Mouse (Mus musculus) embryonic facial prominence, embryonic 11.5 days (tissue): Measurements from ENCODE around the gene Ascl4. TPM values are rescaled to one million over a fixed set of nuclear protein-coding genes. Genes with fewer than 3 reads are reported as not detected.

Experiments
- ATAC-seq: fragments of 200-750 bp; cut with Nextera tagmentation; replicated peaks from 2 replicates; pipeline ENCODE4 v1.8.0; 2017; ENCODE audit warnings: low read depth; ENCODE audit not compliant: insufficient number of reproducible peaks, low FRiP score, low TSS enrichment
- DNase-seq: peaks from one replicate; pipeline ENCODE4 v3.0.0-alpha.2; 2015; ENCODE audit warnings: low spot score
- H3K27ac ChIP-seq: fragments of 300-500 bp; sonication (generic); replicated peaks from 2 replicates; pipeline ENCODE4 v1.5.1; 2014; ENCODE audit warnings: mild to moderate bottlenecking, low read depth, low read length, control low read depth
- H3K27me3 ChIP-seq: fragments of 300-500 bp; sonication (generic); 2 replicates; pipeline ENCODE4 v1.6.1; 2014; ENCODE audit warnings: mild to moderate bottlenecking, low read length, moderate library complexity, mixed read lengths; ENCODE audit not compliant: control insufficient read depth, insufficient read depth
- H3K36me3 ChIP-seq: fragments of 300-500 bp; sonication (generic); replicated peaks from 2 replicates; pipeline ENCODE4 v1.6.1; 2014; ENCODE audit warnings: low read depth, mild to moderate bottlenecking, low read length, moderate library complexity, mixed read lengths; ENCODE audit not compliant: control insufficient read depth, insufficient read depth
- H3K4me1 ChIP-seq: fragments of 300-500 bp; sonication (generic); 2 replicates; pipeline ENCODE4 v1.6.1; 2014; ENCODE audit warnings: low read length, mixed read lengths; ENCODE audit not compliant: control insufficient read depth, insufficient read depth
- H3K4me2 ChIP-seq: fragments of 300-500 bp; sonication (generic); 2 replicates; pipeline ENCODE4 v1.6.1; 2014; ENCODE audit warnings: low read depth, mild to moderate bottlenecking, control low read depth, low read length, moderate library complexity
- H3K4me3 ChIP-seq: fragments of 300-500 bp; sonication (generic); 2 replicates; pipeline ENCODE4 v1.5.1; 2014; ENCODE audit warnings: low read depth, low read length, control low read depth
- H3K9ac ChIP-seq: fragments of 300-500 bp; sonication (generic); replicated peaks from 2 replicates; pipeline ENCODE4 v1.6.1; 2014; ENCODE audit warnings: mild to moderate bottlenecking, control low read depth, low read length
- H3K9me3 ChIP-seq: fragments of 300-500 bp; sonication (generic); replicated peaks from 2 replicates; pipeline ENCODE4 v1.6.1; 2016; ENCODE audit warnings: mild to moderate bottlenecking, low read length, inconsistent platforms, mixed read lengths; ENCODE audit not compliant: control insufficient read depth
- WGBS: fragments of 180-500 bp; shearing (Covaris S2); extraction: QIAGEN DNeasy Blood & Tissue Kit; methylation state at CpG from one replicate; pipeline ENCODE4 v1.1.7; 2014; 5-methylcytosine and 5-hydroxymethylcytosine counted together
- polyA plus RNA-seq: library from polyadenylated mRNA; unstranded; fragments of >200 nt; fragmentation: Nextera tagmentation; extraction: Ambion mirVana; gene quantifications from 2 replicates; pipeline ENCODE4 v1.2.1, GENCODE M21; 2014

Gene Ascl4
- polyA plus RNA-seq: 0.47 and 0.50 TPM in 2 replicates

DNA sequence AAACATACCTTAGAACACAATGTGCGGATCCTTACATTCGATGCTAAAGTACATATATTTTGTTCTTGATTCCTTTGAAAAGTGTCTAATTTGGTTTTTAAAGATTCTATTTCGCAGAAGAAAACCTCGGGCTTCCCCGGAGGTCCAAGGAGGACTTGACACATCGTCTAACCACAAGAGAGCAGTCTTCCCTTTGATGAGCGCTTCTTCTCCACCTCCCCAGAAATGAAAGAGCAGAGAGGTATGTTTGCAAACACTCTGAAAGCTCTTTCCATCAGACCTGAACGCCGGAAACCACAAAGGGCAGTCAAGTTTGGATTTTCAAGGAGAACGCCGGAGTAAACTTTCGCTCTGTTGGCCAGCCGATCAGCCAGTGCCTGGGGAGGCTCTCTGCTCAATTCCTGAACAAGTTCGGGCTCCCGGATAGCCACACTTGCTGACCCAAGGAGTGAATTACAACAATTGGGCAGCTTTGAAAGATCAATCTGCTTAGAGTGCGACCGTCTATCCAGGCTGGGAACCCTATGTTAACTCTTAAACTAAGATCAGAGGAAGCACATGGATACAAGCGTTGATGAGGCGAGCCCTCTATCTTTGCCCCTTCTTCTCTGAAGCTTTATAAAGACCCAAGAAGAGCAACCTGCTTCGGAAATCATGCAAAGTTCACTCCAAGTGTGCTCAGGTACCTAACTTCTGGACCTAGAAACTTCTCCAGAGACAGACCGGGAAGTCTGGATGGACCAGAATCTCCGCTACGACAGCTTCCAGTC lies at the start of gene Ascl4:
TSS of gene Ascl4 (plus strand) at position 6 of the 770 bp plus-strand sequence.
- ATAC-seq (no peak), DNase-seq (peak; percentile 29)
- Histone ChIP-seq H3K36me3 (no peaks in the 10 kb centered on the region), H3K4me2 (peak within 1 kb of the TSS; percentile 95), H3K4me1 (no peaks in the 10 kb centered on the region; the same call in 1 of the 2 replicates), H3K27me3 (peaks cover 4% of the 10 kb centered on the region), H3K9ac (peak within 1 kb of the TSS; percentile 54), H3K9me3 (no peaks in the 10 kb centered on the region), H3K27ac (no peak within 1 kb of the TSS), H3K4me3 (peak within 1 kb of the TSS; percentile 52)
- WGBS: 2% methylated on average over 23 of the region's 23 CpGs

- no peaks in the 10 kb centered on the region for H3K27me3 ChIP-seq
- no peak overlapping the region for H3K4me2 ChIP-seq
- H3K4me3 ChIP-seq: no peak overlapping the region
- peaks cover 12% of the 10 kb centered on the region for H3K36me3 ChIP-seq
- no peak overlapping the region for H3K9ac ChIP-seq
- H3K4me1 ChIP-seq: no peaks in the 10 kb centered on the region
- ATAC-seq (no peak), DNase-seq (no peak)
- no peaks in the 10 kb centered on the region for H3K9me3 ChIP-seq
- H3K27ac ChIP-seq: no peak overlapping the region
- whole genome bisulfite sequencing: 93% methylated on average over 8 of the region's 8 CpGs
Measured at GRCm38 (mm10) chr10:85879886-85880486, 47.5 kb upstream of the Ascl4 start.

- 0% methylated on average over 54 of the region's 90 CpGs for WGBS
- Histone ChIP-seq H3K4me1 (no peaks in the 10 kb centered on the region), H3K9me3 (no peaks in the 10 kb centered on the region), H3K27me3 (no peaks in the 10 kb centered on the region), H3K36me3 (no peaks in the 10 kb centered on the region; the same call in 1 of the 2 replicates), H3K9ac (peak within 1 kb of the TSS; percentile 85), H3K4me2 (peak within 1 kb of the TSS; percentile 68), H3K4me3 (peak within 1 kb of the TSS; percentile 72), H3K27ac (peak within 1 kb of the TSS; percentile 42)
- peak; percentile 99 for DNase-seq
- peak; percentile 99 for ATAC-seq
Measured at GRCm38 (mm10) chr10:85916498-85917309, 10.8 kb upstream of the Ascl4 start, which contains the start of gene Prdm4. Gene Prdm4 (minus strand): TSS chr10:85917142.

DNA sequence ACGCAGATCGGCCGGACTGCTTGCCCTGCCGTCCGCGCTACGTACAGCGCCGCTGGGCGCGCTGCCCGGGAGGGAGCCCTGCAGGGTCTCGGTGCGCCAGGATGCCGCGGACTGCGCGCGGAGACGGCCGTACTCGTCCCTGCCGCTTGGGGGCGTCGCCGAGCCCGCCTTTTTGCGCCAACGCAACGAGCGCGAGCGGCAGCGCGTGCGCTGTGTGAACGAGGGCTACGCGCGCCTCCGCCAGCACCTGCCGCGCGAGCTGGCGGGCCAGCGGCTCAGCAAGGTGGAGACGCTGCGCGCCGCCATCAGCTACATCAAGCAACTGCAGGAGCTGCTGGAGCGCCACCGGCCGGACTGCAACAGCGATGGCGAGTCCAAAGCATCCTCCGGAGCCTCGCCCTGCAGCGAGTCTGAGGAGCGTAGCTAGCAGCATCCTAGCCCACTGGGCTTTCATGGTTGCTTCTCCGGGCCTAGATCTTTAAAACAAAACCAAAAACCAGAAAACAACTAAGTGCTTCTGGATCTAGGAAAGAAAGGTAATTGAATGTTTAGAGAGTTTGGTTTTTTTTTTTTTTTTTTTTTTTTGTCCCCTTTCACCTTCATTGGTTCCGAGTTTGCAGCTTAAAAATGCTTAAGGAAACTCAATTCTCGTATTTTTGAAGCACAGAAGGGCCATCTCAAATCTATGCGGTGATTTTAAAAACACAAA lies 1.2 kb downstream of the Ascl4 start:
- WGBS: 2% methylated on average over 63 of the region's 63 CpGs
- Histone ChIP-seq H3K4me2 (peak overlapping the region; percentile 95), H3K4me1 (no peaks in the 10 kb centered on the region; the same call in 1 of the 2 replicates), H3K36me3 (no peaks in the 10 kb centered on the region), H3K4me3 (peak overlapping the region; percentile 52), H3K27me3 (peaks cover 4% of the 10 kb centered on the region), H3K9me3 (no peaks in the 10 kb centered on the region), H3K27ac (no peak overlapping the region), H3K9ac (peak overlapping the region; percentile 54)
- DNase-seq (peak; percentile 80), ATAC-seq (peak; percentile 80)

DNA sequence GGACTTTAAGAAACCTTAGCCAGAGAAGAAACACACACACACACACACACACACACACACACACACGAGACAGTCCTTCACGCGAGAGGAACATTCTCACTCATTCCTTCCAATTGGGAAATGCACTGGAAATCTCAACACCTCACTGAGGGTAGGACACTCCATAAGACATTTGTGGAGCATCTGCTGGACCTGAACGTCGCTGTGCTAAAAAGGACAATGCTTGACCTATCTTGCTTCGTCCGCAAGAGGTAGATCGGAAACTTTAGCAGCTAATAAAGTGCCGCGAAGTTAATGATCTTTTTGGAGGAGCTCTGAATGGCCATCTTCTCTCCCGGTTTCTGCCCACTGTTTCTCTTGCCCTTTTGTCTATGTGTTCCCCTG lies 1.7 kb downstream of the Ascl4 start:
- no peaks in the 10 kb centered on the region; the same call in 1 of the 2 replicates for H3K4me1 ChIP-seq
- DNase-seq: no peak
- H3K9me3 ChIP-seq: no peaks in the 10 kb centered on the region
- H3K4me3 ChIP-seq: no peak overlapping the region
- no peak overlapping the region for H3K9ac ChIP-seq
- WGBS: 57% methylated on average over 11 of the region's 11 CpGs
- no peak for ATAC-seq
- no peaks in the 10 kb centered on the region for H3K36me3 ChIP-seq
- peaks cover 4% of the 10 kb centered on the region for H3K27me3 ChIP-seq
- H3K27ac ChIP-seq: no peak overlapping the region
- H3K4me2 ChIP-seq: no peak overlapping the region; the same call in 1 of the 2 replicates

GRCm38 (mm10) chr10:85929962-85930361 lies 2.5 kb downstream of the Ascl4 start:
- Histone ChIP-seq H3K4me3 (no peak overlapping the region), H3K4me1 (no peaks in the 10 kb centered on the region; the same call in 1 of the 2 replicates), H3K36me3 (no peaks in the 10 kb centered on the region), H3K9ac (no peak overlapping the region), H3K4me2 (no peak overlapping the region), H3K27me3 (peaks cover 4% of the 10 kb centered on the region), H3K9me3 (no peaks in the 10 kb centered on the region), H3K27ac (no peak overlapping the region)
- ATAC-seq (no peak), DNase-seq (no peak)
- WGBS: 90% methylated on average over 11 of the region's 11 CpGs

GRCm38 (mm10) chr10:85936280-85936965 lies 8.9 kb downstream of the Ascl4 start:
- Histone ChIP-seq H3K9me3 (no peaks in the 10 kb centered on the region), H3K9ac (no peak overlapping the region), H3K4me3 (no peak overlapping the region), H3K4me2 (no peak overlapping the region), H3K36me3 (peaks cover 26% of the 10 kb centered on the region), H3K27me3 (no peaks in the 10 kb centered on the region), H3K27ac (no peak overlapping the region), H3K4me1 (no peaks in the 10 kb centered on the region)
- DNase-seq: no peak
- ATAC-seq: no peak
- WGBS: 94% methylated on average over 6 of the region's 6 CpGs
